Mouse (Mus musculus) heart, adult 2 months (tissue): ENCODE measurements at regions not wholly inside any gene's neighbourhood (a gene's known extent, or its start where the extent isn't known, plus 50 kb on each side); places are given as distances from the start of the nearest gene placed in this dataset.
A peak's percentile ranks its signal among the peaks of the same experiment; 100 is the strongest.

Source experiments
- DNase-seq, 2 experiments: peaks; one replicate each; pipeline ENCODE4 v3.0.0; 2021
- H3K27ac ChIP-seq: fragments of 200-600 bp; 2 replicates; pipeline ENCODE4 v1.8.1; 2022
- H3K27me3 ChIP-seq: fragments of 200-500 bp; 2 replicates; pipeline ENCODE4 v1.6.1; 2012; ENCODE audit warnings: mild to moderate bottlenecking, low read length, inconsistent platforms, mixed read lengths; ENCODE audit not compliant: control insufficient read depth, insufficient read depth
- H3K36me3 ChIP-seq: fragments of 200-500 bp; 2 replicates; pipeline ENCODE4 v1.6.1; 2012; ENCODE audit warnings: low read length, inconsistent platforms; ENCODE audit not compliant: control insufficient read depth, insufficient read depth
- H3K4me1 ChIP-seq: fragments of 200-500 bp; 2 replicates; pipeline ENCODE4 v1.6.1; 2011; ENCODE audit warnings: low read length; ENCODE audit not compliant: control insufficient read depth, insufficient read depth
- H3K4me3 ChIP-seq: fragments of 200-600 bp; 2 replicates; pipeline ENCODE4 v1.8.1; 2022
- H3K79me2 ChIP-seq: fragments of 200-500 bp; replicated peaks from 2 replicates; pipeline ENCODE4 v1.6.1; 2012; ENCODE audit warnings: mild to moderate bottlenecking, inconsistent platforms, low read length, moderate library complexity, mixed read lengths; ENCODE audit not compliant: control insufficient read depth, insufficient read depth
- H3K9ac ChIP-seq: fragments of 200-500 bp; 2 replicates; pipeline ENCODE4 v1.6.1; 2012; ENCODE audit warnings: low read depth, mild to moderate bottlenecking, control low read depth, inconsistent platforms, low read length, mixed read lengths
- CTCF ChIP-seq: fragments of 200-600 bp; IDR thresholded peaks from 2 replicates; pipeline ENCODE4 v1.8.1; 2022; ENCODE audit warnings: antibody characterized with exemption, mild to moderate bottlenecking, moderate library complexity
- EP300 ChIP-seq: fragments of 200-500 bp; IDR thresholded peaks from 2 replicates; pipeline ENCODE4 v1.6.1; 2011; ENCODE audit warnings: low read depth, low read length, control low read depth; ENCODE audit not compliant: insufficient read depth
- POLR2A ChIP-seq: fragments of 200-500 bp; IDR thresholded peaks from 2 replicates; pipeline ENCODE4 v1.6.1; 2011; ENCODE audit warnings: mild to moderate bottlenecking, low read depth, low read length, control low read depth; ENCODE audit not compliant: insufficient read depth
- WGBS: fragments of 180-500 bp; shearing (Covaris S2); methylation state at CpG from one replicate; pipeline ENCODE4 v1.1.7; 2018; 5-methylcytosine and 5-hydroxymethylcytosine counted together
- intact Hi-C: fragments of 180-260 bp; cut with DNase I; formaldehyde crosslinking; loops from one replicate; pipeline ENCODE4 v1.15.1; 2025

GRCm38 (mm10) chr15:87173096-87173495 lies 371.0 kb upstream of the Fam19a5 start:
- TF ChIP-seq EP300 (no peak), CTCF (no peak), POLR2A (no peak)
- intact Hi-C loops: no loop called here
- 82% methylated on average over 2 of the region's 2 CpGs for WGBS

GRCm38 (mm10) chr15:87178646-87179045 lies 365.5 kb upstream of the Fam19a5 start:
- Histone ChIP-seq H3K27me3 (no peaks in the 10 kb centered on the region), H3K9ac (no peak overlapping the region), H3K36me3 (no peaks in the 10 kb centered on the region), H3K27ac (no peak overlapping the region), H3K79me2 (no peaks in the 10 kb centered on the region), H3K4me3 (no peak overlapping the region), H3K4me1 (no peaks in the 10 kb centered on the region)
- intact Hi-C loops: no loop called here
- TF ChIP-seq CTCF: no peak
- DNase-seq: no peak
- 83% methylated on average over 7 of the region's 7 CpGs for WGBS

More at GRCm38 (mm10) chr15:87173096-87173495, 371.0 kb upstream of the Fam19a5 start:
- Histone ChIP-seq H3K4me1 (no peaks in the 10 kb centered on the region), H3K9ac (no peak overlapping the region), H3K36me3 (no peaks in the 10 kb centered on the region), H3K27ac (no peak overlapping the region), H3K4me3 (no peak overlapping the region), H3K27me3 (no peaks in the 10 kb centered on the region), H3K79me2 (no peaks in the 10 kb centered on the region)
- no peak for DNase-seq

GRCm38 (mm10) chr15:87180836-87181235 lies 363.3 kb upstream of the Fam19a5 start:
- 50% methylated on average over 1 of the region's 1 CpGs for WGBS
- no peaks in the 10 kb centered on the region for H3K27me3 ChIP-seq

GRCm38 (mm10) chr15:87184248-87184647 lies 359.9 kb upstream of the Fam19a5 start:
- no peak overlapping the region for H3K27ac ChIP-seq
- intact Hi-C loops: no loop called here
- no peaks in the 10 kb centered on the region for H3K4me1 ChIP-seq
- no peaks in the 10 kb centered on the region for H3K79me2 ChIP-seq
- no peaks in the 10 kb centered on the region for H3K27me3 ChIP-seq
- no peak overlapping the region for H3K4me3 ChIP-seq
- no peak overlapping the region for H3K9ac ChIP-seq
- 66% methylated on average over 7 of the region's 7 CpGs for WGBS
- no peak for DNase-seq
- TF ChIP-seq POLR2A: no peak
- no peak for TF ChIP-seq CTCF
- TF ChIP-seq EP300: no peak
- H3K36me3 ChIP-seq: no peaks in the 10 kb centered on the region

More at GRCm38 (mm10) chr15:87180836-87181235, 363.3 kb upstream of the Fam19a5 start:
- Histone ChIP-seq H3K36me3 (no peaks in the 10 kb centered on the region), H3K79me2 (no peaks in the 10 kb centered on the region), H3K4me3 (no peak overlapping the region), H3K9ac (no peak overlapping the region), H3K4me1 (no peaks in the 10 kb centered on the region), H3K27ac (no peak overlapping the region)
- TF ChIP-seq EP300 (no peak), POLR2A (no peak), CTCF (no peak)
- intact Hi-C loops: no loop called here
- no peak for DNase-seq

- H3K9ac ChIP-seq: no peak overlapping the region
- H3K79me2 ChIP-seq: no peaks in the 10 kb centered on the region
- no peak overlapping the region for H3K27ac ChIP-seq
- no peaks in the 10 kb centered on the region for H3K27me3 ChIP-seq
- H3K4me3 ChIP-seq: no peak overlapping the region
- H3K4me1 ChIP-seq: no peaks in the 10 kb centered on the region
- no peaks in the 10 kb centered on the region for H3K36me3 ChIP-seq
- no peak for DNase-seq
- WGBS: 68% methylated on average over 9 of the region's 9 CpGs
- TF ChIP-seq CTCF (peak; percentile 37), POLR2A (no peak)
- intact Hi-C loops: no loop called here
These were observed 355.2 kb upstream of the Fam19a5 start for GRCm38 (mm10) chr15:87188816-87189455.

GRCm38 (mm10) chr15:87191901-87192300 lies 352.2 kb upstream of the Fam19a5 start:
- no peaks in the 10 kb centered on the region for H3K36me3 ChIP-seq
- intact Hi-C loops: no loop called here
- no peak overlapping the region for H3K27ac ChIP-seq
- H3K4me1 ChIP-seq: no peaks in the 10 kb centered on the region
- no peak overlapping the region for H3K4me3 ChIP-seq
- DNase-seq: no peak
- H3K27me3 ChIP-seq: no peaks in the 10 kb centered on the region
- TF ChIP-seq EP300 (no peak), CTCF (peak; percentile 46)
- no peak overlapping the region for H3K9ac ChIP-seq
- H3K79me2 ChIP-seq: no peaks in the 10 kb centered on the region
- WGBS: 68% methylated on average over 4 of the region's 4 CpGs
